Mouse (Mus musculus): Measurements from ENCODE around the gene Rnf185. TPM values are rescaled to one million over a fixed set of nuclear protein-coding genes. Genes with fewer than 3 reads are reported as not detected.

Rnf185 gene
- polyA plus RNA-seq, 1 experiment, result not detected

GRCm38 (mm10) chr11:3366411-3366810 lies 85.8 kb downstream of the Rnf185 start:
- 80% methylated on average over 7 of the region's 7 CpGs for WGBS
- H3K27ac ChIP-seq (ENCODE audit: insufficient read depth, low read depth, low read length), result no peak overlapping the region
- H3K4me3 ChIP-seq (ENCODE audit: insufficient read depth, low read depth, low read length), result no peak overlapping the region
- peaks cover 37% of the 10 kb centered on the region for H3K4me1 ChIP-seq (ENCODE audit: control insufficient read depth, insufficient read depth, low read length)
- TF ChIP-seq POLR2A (IDR thresholded peaks at IDR 0.05; ENCODE audit: insufficient read depth, low read depth, low read length) (no peak), CTCF (IDR thresholded peaks at IDR 0.05; ENCODE audit: insufficient read depth, low read depth, low read length) (no peak)

Other genes with a start within 250 kb of the Rnf185 start
- not detected in 2 replicates for gene Eif4enif1, start 250.0 kb downstream of the Rnf185 start, polyA plus RNA-seq (2012; ENCODE audit: insufficient read depth, insufficient read length, low replicate concordance, missing spikeins)
- not detected in 2 replicates for gene Drg1, start 185.9 kb downstream of the Rnf185 start, polyA plus RNA-seq (2012; ENCODE audit: insufficient read depth, insufficient read length, low replicate concordance, missing spikeins)
- gene Patz1, start 163.5 kb downstream of the Rnf185 start, polyA plus RNA-seq (2012; ENCODE audit: insufficient read depth, insufficient read length, low replicate concordance, missing spikeins), result not detected in 2 replicates
- gene Pik3ip1, start 122.0 kb downstream of the Rnf185 start, polyA plus RNA-seq (2012; ENCODE audit: insufficient read depth, insufficient read length, low replicate concordance, missing spikeins), result not detected in 2 replicates
- not detected in 2 replicates for gene Limk2, start 43.2 kb downstream of the Rnf185 start, polyA plus RNA-seq (2012; ENCODE audit: insufficient read depth, insufficient read length, low replicate concordance, missing spikeins)
- gene Pla2g3, start 35.9 kb upstream of the Rnf185 start, polyA plus RNA-seq (2012; ENCODE audit: insufficient read depth, insufficient read length, low replicate concordance, missing spikeins), result not detected in 2 replicates
- gene Inpp5j, start 52.5 kb upstream of the Rnf185 start, polyA plus RNA-seq (2012; ENCODE audit: insufficient read depth, insufficient read length, low replicate concordance, missing spikeins), result not detected in 2 replicates
- gene Selenom, start 62.3 kb upstream of the Rnf185 start, polyA plus RNA-seq (2012; ENCODE audit: insufficient read depth, insufficient read length, low replicate concordance, missing spikeins), result not detected in 2 replicates
- not detected in 2 replicates for gene Smtn, start 88.2 kb upstream of the Rnf185 start, polyA plus RNA-seq (2012; ENCODE audit: insufficient read depth, insufficient read length, low replicate concordance, missing spikeins)
- gene Morc2a, start 196.8 kb upstream of the Rnf185 start, polyA plus RNA-seq (2012; ENCODE audit: insufficient read depth, insufficient read length, low replicate concordance, missing spikeins), result not detected in 2 replicates